Mouse (Mus musculus): ENCODE results near the gene Hif3a.
A peak's percentile ranks its signal among the peaks of the same experiment; 100 is the strongest.

DNA sequence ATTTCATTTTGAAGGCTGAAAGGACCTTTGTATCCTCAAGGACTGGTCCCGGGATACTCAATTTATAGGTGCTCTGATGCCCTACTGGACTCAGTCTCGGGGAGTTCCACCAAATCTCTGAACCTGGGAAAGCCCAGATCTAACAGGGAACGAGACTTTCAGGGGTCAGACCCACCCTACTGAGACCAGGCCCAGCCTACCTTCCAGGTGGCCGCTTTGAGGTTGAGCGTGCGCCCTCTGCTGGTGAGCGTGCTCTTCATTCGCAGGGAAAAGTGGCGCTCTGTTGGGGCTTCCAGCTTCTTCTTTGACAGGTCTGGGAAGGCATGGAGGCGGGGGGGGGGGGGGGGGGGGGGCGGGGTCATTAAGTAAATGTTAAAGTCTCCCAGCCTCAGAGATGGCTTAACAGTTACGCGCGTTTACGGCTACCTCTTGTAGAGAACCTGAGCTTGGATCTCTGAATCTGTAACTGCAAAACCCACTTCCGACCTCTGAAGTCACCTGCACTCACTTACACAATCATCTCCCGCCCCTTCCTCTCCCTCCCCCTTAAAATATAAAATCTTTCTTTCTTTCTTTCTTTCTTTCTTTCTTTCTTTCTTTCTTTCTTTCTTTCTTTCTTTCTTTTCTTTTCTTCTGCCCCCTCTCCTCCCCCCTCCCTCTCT, 11.2 kb downstream of the Hif3a start:
- TF ChIP-seq POLR2A (IDR thresholded peaks at IDR 0.05; ENCODE audit: control insufficient read depth, extremely low read depth, insufficient read depth, low read length, poor library complexity) (no peak), CTCF (IDR thresholded peaks at IDR 0.05; ENCODE audit: borderline replicate concordance, control insufficient read depth, extremely low read depth, insufficient read depth, low read length, poor library complexity) (peak; percentile 81; the same call in 1 of the 2 replicates)
